Mouse (Mus musculus): Measurements from ENCODE around the gene Slc39a3.

- no peak for TF ChIP-seq POLR2A (IDR thresholded peaks at IDR 0.05; ENCODE audit: insufficient read depth, low read depth, low read length)
- TF ChIP-seq CTCF (IDR thresholded peaks at IDR 0.05; ENCODE audit: insufficient read depth, low read depth, low read length), result no peak
Observed at GRCm38 (mm10) chr10:80993276-80993675, 44.0 kb downstream of the Slc39a3 start.

All from olfactory bulb, adult 2 months (tissue).